Mouse (Mus musculus): ENCODE results near the gene Sf3b5. TPM values are rescaled to one million over a fixed set of nuclear protein-coding genes. Genes with fewer than 3 reads are reported as not detected.
"Not testable (repeated sequence)": the region's sequence is repeated elsewhere in the genome, so short reads cannot be mapped to it uniquely, and the experiment has no call there.

The Sf3b5 gene
- total RNA-seq, 2 experiments from 2014 or later, result 4.3 to 5.1 TPM

GRCm38 (mm10) chr10:12993411-12994039 lies 11.6 kb upstream of the Sf3b5 start:
- intact Hi-C loops (cut with DNase I; ENCODE audit: low total_unique reads), result loop anchor here (5.0 kb wide), 1 partner anchor 41 kb away; no protein-coding TSS in a partner anchor

GRCm38 (mm10) chr10:12996736-12997477 lies 8.2 kb upstream of the Sf3b5 start:
- intact Hi-C loops (cut with DNase I; ENCODE audit: low total_unique reads), result loop anchor here (5.0 kb wide), 1 partner anchor 305 kb away; no protein-coding TSS in a partner anchor
- peak; percentile 83 for DNase-seq

More at GRCm38 (mm10) chr10:12993411-12994039, 11.6 kb upstream of the Sf3b5 start:
- no peak for DNase-seq

DNA sequence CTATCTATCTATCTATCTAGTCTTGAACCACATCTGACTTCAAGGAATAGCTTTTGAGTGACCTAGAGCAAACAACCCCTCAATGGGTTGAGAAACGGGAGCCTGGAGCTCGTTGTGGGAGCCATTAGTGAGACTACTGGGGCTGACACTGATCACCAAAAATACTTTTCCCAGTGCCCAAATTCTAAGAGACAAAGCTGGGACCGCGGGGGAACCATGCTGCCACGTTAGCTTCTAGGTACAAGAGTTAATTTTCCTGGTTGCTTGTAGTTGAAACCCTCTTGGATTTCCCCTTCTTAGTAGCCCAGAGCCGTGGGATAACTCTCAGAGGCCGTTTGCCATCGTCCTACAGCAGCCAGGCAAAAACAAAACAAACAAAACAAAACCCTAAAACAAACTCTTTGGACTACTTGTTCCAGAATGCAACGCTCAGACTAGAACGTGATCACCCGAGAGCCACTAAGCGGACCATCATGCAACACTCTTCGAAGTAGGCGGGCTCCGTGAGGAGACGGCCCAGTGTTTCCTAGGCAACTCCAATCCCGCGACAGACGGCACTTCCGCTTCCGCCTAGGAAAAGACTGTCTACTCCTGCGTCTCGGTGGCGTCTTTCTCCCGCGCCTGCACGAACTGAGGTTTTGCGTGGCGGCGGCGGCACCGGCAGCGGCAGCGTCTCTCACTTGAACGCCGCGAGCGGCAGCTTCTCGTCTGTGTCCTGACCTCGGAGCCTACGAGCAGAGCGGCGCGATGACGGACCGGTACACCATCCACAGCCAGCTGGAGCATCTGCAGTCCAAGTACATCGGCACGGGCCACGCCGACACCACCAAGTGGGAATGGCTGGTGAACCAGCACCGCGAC lies 3.0 kb downstream of the Sf3b5 start:
- DNase-seq, result peak; percentile 92
- intact Hi-C loops (cut with DNase I; ENCODE audit: low total_unique reads), result no loop called here

DNA sequence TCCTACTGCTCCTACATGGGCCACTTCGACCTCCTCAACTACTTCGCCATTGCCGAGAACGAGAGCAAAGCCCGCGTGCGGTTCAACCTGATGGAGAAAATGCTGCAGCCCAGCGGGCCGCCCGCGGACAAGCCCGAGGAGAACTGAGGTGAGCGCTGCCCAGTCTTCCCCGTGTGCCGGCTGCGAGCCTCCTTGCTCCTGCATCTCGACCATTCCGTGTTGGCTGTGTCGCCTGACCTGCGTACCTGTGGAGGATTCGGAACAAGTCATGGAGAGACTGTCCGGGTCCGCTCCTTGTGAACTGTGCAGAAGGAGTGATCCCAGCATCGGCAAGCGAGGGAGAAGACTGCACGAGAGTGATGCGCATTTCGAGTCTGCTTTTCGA lies 3.6 kb downstream of the Sf3b5 start:
- no peak for DNase-seq

GRCm38 (mm10) chr10:13014026-13014425 lies 8.9 kb downstream of the Sf3b5 start:
- DNase-seq, result no peak
- intact Hi-C loops (cut with DNase I; ENCODE audit: low total_unique reads), result no loop called here

More for the DNA sequence above, 3.6 kb downstream of the Sf3b5 start:
- intact Hi-C loops (cut with DNase I; ENCODE audit: low total_unique reads), result no loop called here

GRCm38 (mm10) chr10:13016573-13016972 lies 11.4 kb downstream of the Sf3b5 start:
- intact Hi-C loops (cut with DNase I; ENCODE audit: low total_unique reads), result loop anchor here (5.0 kb wide), 1 partner anchor 416 kb away; no protein-coding TSS in a partner anchor
- DNase-seq, result no peak

- intact Hi-C loops (cut with DNase I; ENCODE audit: low total_unique reads), result loop anchor here (5.0 kb wide), 1 partner anchor 414 kb away; no protein-coding TSS in a partner anchor
- DNase-seq, result peak; percentile 44
Measured at GRCm38 (mm10) chr10:13018510-13018909, 13.4 kb downstream of the Sf3b5 start.

GRCm38 (mm10) chr10:13019026-13019425 lies 13.9 kb downstream of the Sf3b5 start:
- intact Hi-C loops (cut with DNase I; ENCODE audit: low total_unique reads), result loop anchor here (5.0 kb wide), 1 partner anchor 413 kb away; no protein-coding TSS in a partner anchor

DNA sequence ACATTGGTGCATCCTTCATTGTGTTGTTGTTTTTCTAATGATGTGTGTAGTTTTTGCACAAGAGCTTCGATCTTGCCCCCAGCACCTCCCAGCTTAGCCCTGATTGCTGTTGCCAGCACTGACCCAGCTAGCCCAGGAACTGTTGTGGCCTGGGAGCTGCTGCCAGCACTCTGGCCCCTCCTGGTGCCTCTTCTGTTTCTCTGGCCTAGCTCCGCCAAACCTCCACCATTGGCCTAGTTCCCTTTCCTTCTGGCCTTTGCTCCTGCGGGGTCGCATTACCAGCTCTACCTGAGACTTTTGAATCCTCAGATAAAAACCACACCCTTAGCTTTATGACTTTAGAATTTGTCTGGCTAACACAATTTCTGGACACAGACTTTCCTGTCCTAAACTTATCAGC lies 17.0 kb downstream of the Sf3b5 start:
- peak; percentile 11 for DNase-seq

More at GRCm38 (mm10) chr10:13019026-13019425, 13.9 kb downstream of the Sf3b5 start:
- no peak for DNase-seq

DNA sequence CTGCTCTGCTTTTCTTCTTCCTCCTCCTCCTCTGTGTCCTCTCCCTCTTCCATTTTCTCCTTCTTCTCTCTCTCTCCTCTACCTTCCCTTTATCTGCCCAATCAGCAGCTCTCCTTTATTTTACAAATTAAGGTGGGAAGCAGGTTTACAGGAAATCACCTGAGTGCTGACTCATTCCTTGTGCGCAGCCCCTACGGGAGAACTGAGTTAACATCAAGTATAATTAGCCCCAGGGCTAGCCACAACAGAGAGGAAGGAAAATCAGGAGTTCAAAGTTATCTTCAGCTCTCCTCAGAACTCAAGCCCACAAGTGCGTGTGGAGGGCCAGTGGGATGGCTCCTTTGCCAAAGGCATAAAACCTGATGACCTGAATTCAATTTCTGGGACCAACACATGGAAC lies 18.8 kb downstream of the Sf3b5 start:
- DNase-seq; intact Hi-C loops (cut with DNase I; ENCODE audit: low total_unique reads): not testable (repeated sequence)

More for the DNA sequence above, 17.0 kb downstream of the Sf3b5 start:
- intact Hi-C loops (cut with DNase I; ENCODE audit: low total_unique reads), result no loop called here

DNA sequence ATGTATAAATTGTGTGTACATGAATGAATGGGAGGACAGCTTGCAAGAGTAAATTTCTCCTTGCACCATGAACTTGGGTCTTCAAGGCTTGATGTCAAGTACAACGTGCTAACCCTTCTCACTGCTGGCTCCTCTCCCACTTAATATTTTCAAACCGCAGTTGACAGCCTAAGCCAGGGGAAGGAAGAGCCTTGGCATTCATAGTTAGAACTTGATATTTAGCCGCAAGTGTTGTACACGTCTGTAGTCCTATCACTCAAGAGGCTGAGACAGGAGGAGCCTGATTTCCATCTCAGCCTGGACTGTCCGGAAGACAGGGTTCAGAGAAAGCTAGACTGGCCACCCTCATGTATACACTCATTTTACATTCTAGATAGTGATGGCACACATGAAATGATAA lies 22.6 kb downstream of the Sf3b5 start:
- intact Hi-C loops (cut with DNase I; ENCODE audit: low total_unique reads), result no loop called here
- no peak for DNase-seq

- intact Hi-C loops (cut with DNase I; ENCODE audit: low total_unique reads), result no loop called here
Measured at GRCm38 (mm10) chr10:13028215-13028614, 23.1 kb downstream of the Sf3b5 start.

GRCm38 (mm10) chr10:13029416-13029815 lies 24.3 kb downstream of the Sf3b5 start:
- DNase-seq, result no peak
- intact Hi-C loops (cut with DNase I; ENCODE audit: low total_unique reads), result no loop called here

More at GRCm38 (mm10) chr10:13028215-13028614, 23.1 kb downstream of the Sf3b5 start:
- DNase-seq, result no peak

DNA sequence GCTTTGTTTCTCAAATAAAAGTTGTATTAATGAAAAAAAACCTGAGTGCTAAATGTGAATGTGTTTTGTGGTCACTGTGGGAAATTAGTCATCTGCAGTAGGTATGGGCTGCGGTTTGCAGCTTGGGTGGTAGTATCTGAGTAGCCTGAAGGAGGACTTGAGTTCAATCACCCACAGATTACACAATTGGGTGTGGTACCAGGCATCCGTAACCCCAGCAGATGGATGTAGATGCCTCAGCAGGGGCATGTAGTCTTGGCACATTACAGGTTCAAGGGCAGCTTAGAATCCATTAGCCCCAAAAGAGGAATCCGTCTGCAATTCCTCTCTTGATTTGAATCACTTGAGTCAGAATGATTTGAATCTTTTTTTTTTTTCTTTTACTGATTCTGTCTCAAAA lies 30.1 kb downstream of the Sf3b5 start:
- intact Hi-C loops (cut with DNase I; ENCODE audit: low total_unique reads), result no loop called here
- DNase-seq, result no peak

DNA sequence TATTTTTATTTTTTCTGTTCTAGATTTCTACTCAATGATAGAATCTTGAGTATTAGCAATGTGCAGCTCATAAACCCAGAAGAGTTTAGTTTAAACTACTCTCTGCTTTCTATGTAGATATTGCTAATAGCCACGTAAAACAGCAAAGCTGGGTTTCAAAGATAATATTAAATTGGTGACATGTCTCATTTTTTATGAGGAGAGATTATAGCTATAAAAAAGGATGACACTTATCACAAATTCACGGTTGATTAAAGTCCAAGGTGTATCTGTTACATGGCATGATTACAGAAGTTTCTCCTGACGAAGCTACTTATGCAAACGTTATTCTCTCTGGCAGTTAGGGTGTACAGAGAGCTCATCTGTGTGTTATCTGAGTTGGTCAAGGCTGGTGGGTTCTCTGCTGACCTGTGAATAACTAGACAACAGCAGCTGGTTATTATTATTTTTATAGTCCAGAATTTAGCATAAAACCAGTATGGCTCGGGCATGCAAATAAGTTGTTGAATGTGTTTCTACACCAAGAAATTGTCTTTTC lies 34.6 kb downstream of the Sf3b5 start:
- no peak for DNase-seq
- intact Hi-C loops (cut with DNase I; ENCODE audit: low total_unique reads), result no loop called here

GRCm38 (mm10) chr10:13044659-13045058 lies 39.5 kb downstream of the Sf3b5 start:
- peak; percentile 32 for DNase-seq
- intact Hi-C loops (cut with DNase I; ENCODE audit: low total_unique reads), result no loop called here

DNA sequence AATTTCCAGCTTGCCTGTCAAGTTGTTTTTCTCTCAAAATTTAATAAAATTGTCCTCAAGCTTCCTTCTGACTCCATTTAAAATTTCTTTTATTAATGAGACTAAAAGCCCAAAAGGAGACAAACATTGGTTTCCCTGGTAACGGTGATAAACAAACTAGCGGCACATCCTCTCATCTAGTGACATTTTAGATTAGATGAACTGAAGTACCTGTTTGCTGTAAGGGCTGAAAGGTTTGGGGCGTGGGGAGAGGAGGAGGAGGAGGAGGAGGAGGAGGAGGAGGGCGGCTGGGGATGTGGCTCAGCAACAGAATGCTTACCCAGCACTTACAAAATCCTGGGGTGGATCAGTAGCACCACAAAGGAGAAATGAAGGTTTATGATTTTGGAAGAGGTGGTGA lies 42.7 kb downstream of the Sf3b5 start:
- intact Hi-C loops (cut with DNase I; ENCODE audit: low total_unique reads), result no loop called here
- DNase-seq, result no peak

- DNase-seq, result no peak
- intact Hi-C loops (cut with DNase I; ENCODE audit: low total_unique reads), result no loop called here
Measured at GRCm38 (mm10) chr10:13056863-13057381, 51.8 kb downstream of the Sf3b5 start.
